Mouse (Mus musculus): ENCODE measurements at regions not wholly inside any gene's neighbourhood (a gene's known extent, or its start where the extent isn't known, plus 50 kb on each side); places are given as distances from the start of the nearest gene placed in this dataset.

GRCm38 (mm10) chr16:21355638-21356037 lies 67.3 kb upstream of the Vps8 start:
- TF ChIP-seq POLR2A (IDR thresholded peaks at IDR 0.05; ENCODE audit: extremely low read depth, insufficient read depth, low read length): no peak
- no peak overlapping the region for H3K4me3 ChIP-seq (ENCODE audit: insufficient read depth, low read length)
- peaks cover 7% of the 10 kb centered on the region for H3K4me1 ChIP-seq (ENCODE audit: control insufficient read depth, insufficient read depth, low read length)
- H3K27ac ChIP-seq (ENCODE audit: insufficient read depth, low read length): no peak overlapping the region

- Histone ChIP-seq H3K27ac (ENCODE audit: insufficient read depth, low read length) (no peak overlapping the region), H3K4me3 (ENCODE audit: insufficient read depth, low read length) (no peak overlapping the region), H3K4me1 (ENCODE audit: control insufficient read depth, insufficient read depth, low read length) (peaks cover 7% of the 10 kb centered on the region)
- TF ChIP-seq POLR2A (IDR thresholded peaks at IDR 0.05; ENCODE audit: extremely low read depth, insufficient read depth, low read length): no peak
- TF ChIP-seq CTCF (IDR thresholded peaks at IDR 0.05; ENCODE audit: extremely low read depth, insufficient read depth, low read length): no peak
These were observed 65.5 kb upstream of the Vps8 start for GRCm38 (mm10) chr16:21357433-21357832.

GRCm38 (mm10) chr16:21358313-21358920 lies 64.5 kb upstream of the Vps8 start:
- TF ChIP-seq CTCF (IDR thresholded peaks at IDR 0.05; ENCODE audit: extremely low read depth, insufficient read depth, low read length) (no peak), POLR2A (IDR thresholded peaks at IDR 0.05; ENCODE audit: extremely low read depth, insufficient read depth, low read length) (peak; percentile 51; the same call in 1 of the 2 replicates)
- Histone ChIP-seq H3K4me3 (ENCODE audit: insufficient read depth, low read length) (peak overlapping the region; percentile 29; the same call in 1 of the 2 replicates), H3K27ac (ENCODE audit: insufficient read depth, low read length) (no peak overlapping the region), H3K4me1 (ENCODE audit: control insufficient read depth, insufficient read depth, low read length) (peaks cover 4% of the 10 kb centered on the region)

GRCm38 (mm10) chr16:21359459-21359858 lies 63.5 kb upstream of the Vps8 start:
- no peak for TF ChIP-seq CTCF (IDR thresholded peaks at IDR 0.05; ENCODE audit: extremely low read depth, insufficient read depth, low read length)
- no peak for TF ChIP-seq POLR2A (IDR thresholded peaks at IDR 0.05; ENCODE audit: extremely low read depth, insufficient read depth, low read length)
- H3K4me3 ChIP-seq (ENCODE audit: insufficient read depth, low read length): peak overlapping the region; percentile 6; the same call in 1 of the 2 replicates
- no peak overlapping the region for H3K27ac ChIP-seq (ENCODE audit: insufficient read depth, low read length)
- peaks cover 4% of the 10 kb centered on the region for H3K4me1 ChIP-seq (ENCODE audit: control insufficient read depth, insufficient read depth, low read length)

GRCm38 (mm10) chr16:21361406-21361805 lies 61.5 kb upstream of the Vps8 start:
- Histone ChIP-seq H3K4me3 (ENCODE audit: insufficient read depth, low read length) (no peak overlapping the region), H3K27ac (ENCODE audit: insufficient read depth, low read length) (no peak overlapping the region), H3K4me1 (ENCODE audit: control insufficient read depth, insufficient read depth, low read length) (peaks cover 4% of the 10 kb centered on the region)
- TF ChIP-seq CTCF (IDR thresholded peaks at IDR 0.05; ENCODE audit: extremely low read depth, insufficient read depth, low read length) (no peak), POLR2A (IDR thresholded peaks at IDR 0.05; ENCODE audit: extremely low read depth, insufficient read depth, low read length) (no peak)

- Histone ChIP-seq H3K4me3 (ENCODE audit: insufficient read depth, low read length) (no peak overlapping the region), H3K27ac (ENCODE audit: insufficient read depth, low read length) (no peak overlapping the region), H3K4me1 (ENCODE audit: control insufficient read depth, insufficient read depth, low read length) (peaks cover 4% of the 10 kb centered on the region)
- TF ChIP-seq POLR2A (IDR thresholded peaks at IDR 0.05; ENCODE audit: extremely low read depth, insufficient read depth, low read length) (no peak), CTCF (IDR thresholded peaks at IDR 0.05; ENCODE audit: extremely low read depth, insufficient read depth, low read length) (no peak)
These were observed 60.1 kb upstream of the Vps8 start for GRCm38 (mm10) chr16:21362663-21363367.

GRCm38 (mm10) chr16:21364885-21365284 lies 58.0 kb upstream of the Vps8 start:
- H3K27ac ChIP-seq (ENCODE audit: insufficient read depth, low read length): no peak overlapping the region
- H3K4me1 ChIP-seq (ENCODE audit: control insufficient read depth, insufficient read depth, low read length): no peaks in the 10 kb centered on the region
- no peak overlapping the region for H3K4me3 ChIP-seq (ENCODE audit: insufficient read depth, low read length)
- TF ChIP-seq POLR2A (IDR thresholded peaks at IDR 0.05; ENCODE audit: extremely low read depth, insufficient read depth, low read length) (no peak), CTCF (IDR thresholded peaks at IDR 0.05; ENCODE audit: extremely low read depth, insufficient read depth, low read length) (no peak)

GRCm38 (mm10) chr16:21367449-21367848 lies 55.5 kb upstream of the Vps8 start:
- Histone ChIP-seq H3K4me3 (ENCODE audit: insufficient read depth, low read length) (no peak overlapping the region), H3K27ac (ENCODE audit: insufficient read depth, low read length) (no peak overlapping the region), H3K4me1 (ENCODE audit: control insufficient read depth, insufficient read depth, low read length) (no peaks in the 10 kb centered on the region)
- TF ChIP-seq CTCF (IDR thresholded peaks at IDR 0.05; ENCODE audit: extremely low read depth, insufficient read depth, low read length) (peak; percentile 33), POLR2A (IDR thresholded peaks at IDR 0.05; ENCODE audit: extremely low read depth, insufficient read depth, low read length) (no peak)

GRCm38 (mm10) chr16:21368821-21369220 lies 54.1 kb upstream of the Vps8 start:
- Histone ChIP-seq H3K4me1 (ENCODE audit: control insufficient read depth, insufficient read depth, low read length) (peaks cover 4% of the 10 kb centered on the region; the same call in 1 of the 2 replicates), H3K4me3 (ENCODE audit: insufficient read depth, low read length) (no peak overlapping the region), H3K27ac (ENCODE audit: insufficient read depth, low read length) (no peak overlapping the region)
- TF ChIP-seq POLR2A (IDR thresholded peaks at IDR 0.05; ENCODE audit: extremely low read depth, insufficient read depth, low read length): no peak
- no peak for TF ChIP-seq CTCF (IDR thresholded peaks at IDR 0.05; ENCODE audit: extremely low read depth, insufficient read depth, low read length)
